Mouse (Mus musculus): ENCODE data around the gene Pou2f1.
"Not testable (repeated sequence)": the region's sequence is repeated elsewhere in the genome, so short reads cannot be mapped to it uniquely, and the experiment has no call there.

Gene Pou2f1

DNA sequence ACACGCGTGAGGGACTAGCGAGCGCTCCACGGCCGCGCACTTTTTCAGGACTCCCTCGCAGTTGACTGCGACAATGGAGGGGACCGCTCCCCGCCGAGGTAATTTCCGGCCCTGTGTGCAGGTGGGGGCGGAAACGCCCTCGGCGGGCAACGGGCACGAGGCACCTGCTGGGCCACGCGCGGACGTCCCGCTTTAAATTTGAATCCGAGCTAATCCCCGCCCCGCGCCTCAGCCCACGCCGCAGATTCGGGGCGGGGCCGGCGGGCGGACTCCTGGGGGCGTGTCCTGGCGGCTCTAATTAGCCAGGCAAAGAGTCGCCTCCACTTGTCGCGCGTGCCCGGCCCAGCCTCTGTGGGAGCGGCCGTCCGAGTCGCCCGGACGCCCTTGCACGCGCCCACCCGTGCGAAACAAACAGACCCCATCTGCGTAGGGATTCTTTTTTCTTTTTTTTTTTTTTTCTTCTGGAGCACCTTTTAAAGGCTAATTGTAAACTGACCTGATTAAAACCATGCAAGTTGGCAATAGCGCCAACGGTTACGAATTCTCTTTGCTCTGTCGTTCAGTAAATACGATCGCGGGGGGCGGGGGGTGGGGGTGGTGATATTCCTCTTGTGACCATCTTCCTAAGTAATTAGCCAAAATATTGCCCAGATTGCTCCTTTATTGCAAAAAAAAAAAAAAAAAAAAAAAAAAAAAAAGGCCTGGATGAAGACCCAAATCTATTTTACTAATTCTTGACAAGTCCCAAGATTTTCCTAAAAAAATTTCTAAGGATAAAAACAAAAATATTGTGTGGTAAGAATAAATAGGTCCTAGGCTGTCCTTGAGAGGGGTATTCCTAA, 924 bp upstream of the Pou2f1 start:
- DNase-seq (ENCODE audit: low read depth, low spot score), result peak; percentile 87

DNA sequence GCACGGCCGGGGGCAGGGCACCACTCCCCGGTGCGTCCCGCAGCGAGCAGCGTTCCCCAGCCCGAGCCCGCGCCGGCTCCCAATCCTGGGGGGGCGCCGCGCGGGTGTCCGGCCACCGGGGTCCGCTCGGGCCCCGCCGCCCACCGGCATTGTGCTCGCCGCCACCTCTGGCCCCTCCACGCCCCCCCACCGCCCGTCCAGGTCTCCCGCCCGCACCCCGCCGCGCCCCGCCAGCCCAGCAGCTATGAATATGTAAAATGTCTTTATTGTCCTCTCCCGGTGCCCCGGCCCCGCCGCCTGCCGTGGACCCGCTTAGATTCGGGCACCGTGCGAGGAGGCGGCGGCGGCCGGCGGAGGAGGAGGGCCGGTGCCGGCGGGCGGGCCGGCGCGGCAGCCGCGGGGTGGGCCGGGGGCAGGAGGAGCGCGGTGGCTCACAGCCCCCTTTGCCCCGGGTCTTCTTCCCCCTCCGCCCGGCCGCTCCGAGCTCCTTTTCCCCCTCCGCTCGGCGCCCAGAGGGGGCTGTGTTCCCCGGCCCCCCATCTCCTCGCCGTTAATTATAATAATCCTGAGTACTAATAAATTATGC, 481 bp downstream of the Pou2f1 start:
- DNase-seq (ENCODE audit: low read depth, low spot score), result no peak

DNA sequence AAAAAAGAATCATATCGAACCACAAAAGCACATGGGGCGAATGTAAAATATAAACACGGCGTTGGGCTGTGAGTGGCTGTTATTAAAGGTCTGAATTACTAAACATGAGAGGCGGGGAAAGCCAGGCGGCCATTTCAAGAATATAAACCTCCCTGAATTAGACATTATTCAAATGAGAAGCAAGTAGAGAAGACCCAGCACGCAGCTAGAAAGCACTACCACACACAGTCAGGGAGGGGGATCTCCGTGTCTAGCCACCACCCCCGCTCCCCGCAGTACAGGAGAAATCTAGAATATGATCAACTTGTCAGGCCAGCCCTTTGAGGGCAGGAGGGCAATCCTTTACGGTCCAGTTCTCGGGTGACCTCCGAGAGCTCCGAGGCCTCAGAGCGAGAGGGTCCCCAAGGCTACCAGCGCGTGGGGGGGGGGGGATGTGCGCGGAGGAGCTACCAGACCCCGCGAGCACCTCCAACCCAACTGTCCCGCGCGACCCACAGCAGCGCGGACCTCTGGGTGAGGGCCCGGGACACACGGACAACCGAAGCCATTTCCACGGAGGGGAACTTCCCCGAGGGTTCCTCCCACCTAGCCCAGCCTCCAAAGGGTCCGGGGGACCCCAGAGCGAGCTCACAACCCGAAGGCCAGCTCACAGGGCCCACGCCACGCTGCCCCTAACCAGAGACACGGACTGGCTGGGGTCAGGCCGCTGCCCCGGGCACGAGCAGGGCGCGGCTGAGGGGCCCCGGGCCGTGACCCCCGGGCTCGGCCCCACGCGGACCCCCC, 1.2 kb downstream of the Pou2f1 start:
- DNase-seq (ENCODE audit: low read depth, low spot score), result no peak

DNA sequence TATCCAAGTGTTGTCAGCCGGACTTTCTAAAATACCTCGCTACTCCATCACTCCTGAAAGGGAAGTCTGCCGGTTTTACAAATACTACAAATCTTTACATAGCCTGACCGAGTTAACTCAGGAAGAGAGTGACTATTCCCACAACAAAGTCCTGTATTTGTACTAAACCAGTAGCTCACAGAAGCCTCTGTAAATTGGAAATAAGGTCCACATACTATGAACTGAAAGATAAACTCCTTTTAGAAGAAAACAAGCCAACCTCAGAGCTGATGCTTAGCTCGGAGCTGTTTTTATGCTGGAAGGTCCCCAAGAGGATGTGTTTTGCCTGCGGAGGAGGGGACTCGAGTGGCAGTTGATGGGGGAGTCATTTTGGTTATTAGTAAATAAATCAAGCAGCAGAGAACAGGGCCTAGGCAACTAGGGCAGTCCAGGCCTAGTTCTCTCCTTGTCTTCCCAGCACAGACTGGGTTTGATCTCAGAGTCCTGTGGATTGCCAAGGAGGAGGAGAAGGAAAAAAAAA, 1.8 kb downstream of the Pou2f1 start:
- DNase-seq (ENCODE audit: low read depth, low spot score), result no peak

DNA sequence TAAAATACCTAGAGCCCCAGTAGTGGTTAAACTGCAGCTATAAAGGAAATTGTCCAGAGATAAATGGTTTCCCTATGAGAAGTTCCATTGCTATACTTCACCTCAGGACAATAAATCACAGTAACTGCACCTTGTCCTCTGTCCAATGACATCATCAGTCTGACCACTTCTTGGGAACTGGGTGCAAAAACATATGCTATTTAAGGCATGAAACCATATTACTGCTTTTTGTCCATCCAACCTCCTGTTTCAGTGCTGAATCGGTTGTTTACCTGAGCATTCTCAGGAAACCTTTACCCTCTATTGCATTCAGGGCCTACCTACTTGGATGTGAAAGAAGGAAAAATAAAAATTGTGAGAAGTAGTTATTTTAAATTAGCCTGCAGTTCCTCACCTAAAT, 2.8 kb downstream of the Pou2f1 start:
- DNase-seq (ENCODE audit: low read depth, low spot score), result no peak

DNA sequence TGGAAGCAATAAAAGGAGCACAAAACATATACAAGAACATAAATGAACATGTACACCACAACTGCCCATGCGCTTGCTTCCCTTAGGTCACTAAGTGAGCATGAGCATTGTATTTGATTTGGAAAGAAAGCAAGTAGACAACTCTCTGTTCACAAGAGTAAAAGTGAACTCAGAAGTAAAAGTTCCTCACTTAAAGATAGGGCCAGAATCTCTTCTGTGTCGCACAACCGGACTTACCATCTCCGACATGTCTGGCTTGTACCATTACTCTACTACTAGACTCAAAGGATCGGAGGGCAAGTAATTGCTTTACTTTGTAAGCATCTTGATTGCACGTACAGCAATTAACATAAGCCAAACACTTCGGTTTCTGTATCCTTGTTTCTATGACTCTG, 6.8 kb downstream of the Pou2f1 start:
- DNase-seq (ENCODE audit: low read depth, low spot score), result no peak

- not testable (repeated sequence) for DNase-seq (ENCODE audit: low read depth, low spot score)
Observed at GRCm38 (mm10) chr1:165995011-165995660, 7.3 kb downstream of the Pou2f1 start.

DNA sequence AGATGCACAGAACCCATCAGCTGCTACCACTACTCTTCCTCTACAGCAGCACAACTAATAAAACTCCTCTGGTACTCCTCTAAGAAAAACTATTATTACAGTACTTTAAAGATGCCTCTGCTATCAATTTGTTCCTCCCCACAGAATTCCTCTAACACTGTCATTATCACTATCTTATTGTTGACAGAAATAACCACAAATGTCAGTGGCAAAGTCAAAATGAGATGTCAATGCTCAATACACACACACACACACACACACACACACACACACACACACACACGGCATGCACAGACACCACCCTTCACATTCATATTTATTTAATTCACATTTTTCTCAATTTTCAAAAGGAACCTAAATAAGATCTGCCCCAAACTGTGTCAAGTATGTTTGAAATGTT, 8.2 kb downstream of the Pou2f1 start:
- no peak for DNase-seq (ENCODE audit: low read depth, low spot score)

DNA sequence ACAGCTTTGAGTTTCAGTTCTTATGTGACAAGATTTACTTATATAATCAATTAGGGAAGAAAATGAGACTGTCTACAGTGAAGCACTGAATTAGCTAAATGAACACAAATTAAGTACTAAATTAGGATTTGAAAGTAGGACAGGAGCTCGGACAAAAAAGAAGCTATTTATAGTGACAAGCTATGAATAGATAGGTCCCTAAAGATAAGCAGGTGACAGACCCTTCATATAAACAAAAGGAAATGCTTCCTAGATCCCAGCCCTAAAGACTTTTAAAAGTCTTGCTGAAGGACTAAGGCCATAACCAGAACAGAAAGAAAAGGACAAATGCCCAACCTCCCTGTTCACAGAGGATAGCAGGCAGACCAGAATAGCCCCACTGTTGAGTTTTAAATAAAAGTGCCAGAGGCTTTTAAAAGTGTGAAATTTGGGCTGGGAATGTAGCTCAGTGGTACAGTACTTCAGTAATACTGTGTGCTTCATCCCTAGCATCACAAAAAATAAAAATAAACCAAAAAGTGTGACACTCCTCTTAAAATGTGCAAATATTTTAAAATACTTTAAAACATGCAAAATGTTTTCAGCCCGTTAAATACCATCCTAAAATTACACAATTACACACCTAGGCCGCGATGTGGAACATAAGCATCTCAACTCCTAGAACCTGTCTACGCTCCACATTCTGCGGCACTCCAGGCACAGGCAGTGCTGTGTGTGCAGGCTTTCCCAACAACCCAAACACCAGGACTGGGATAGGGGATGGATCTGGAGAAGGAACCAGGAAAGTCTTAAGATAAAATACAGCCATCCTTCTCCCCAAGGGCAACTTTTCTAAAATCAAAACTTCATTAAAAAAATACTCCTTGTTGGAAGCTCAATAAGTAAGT, 9.0 kb downstream of the Pou2f1 start:
- DNase-seq (ENCODE audit: low read depth, low spot score), result no peak

DNA sequence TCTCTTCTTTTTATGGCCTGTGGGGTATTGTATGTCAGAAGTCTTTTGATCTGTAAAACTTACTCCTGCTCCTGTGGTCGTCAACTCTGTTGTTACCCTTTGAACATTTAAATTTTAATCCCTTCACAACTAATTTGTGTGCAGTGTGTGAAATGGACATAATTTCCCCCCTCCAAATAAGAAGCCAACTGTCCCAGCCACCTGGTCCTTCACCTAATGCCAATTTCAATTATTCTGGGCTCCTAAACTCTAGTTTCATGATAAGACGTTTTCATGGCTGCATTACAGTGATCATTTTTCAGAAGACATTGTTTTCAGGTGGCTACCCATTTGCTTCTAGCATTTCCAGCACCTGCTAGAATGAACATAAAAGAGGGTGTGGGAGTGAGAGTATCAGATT, 13.9 kb downstream of the Pou2f1 start:
- no peak for DNase-seq (ENCODE audit: low read depth, low spot score)

DNA sequence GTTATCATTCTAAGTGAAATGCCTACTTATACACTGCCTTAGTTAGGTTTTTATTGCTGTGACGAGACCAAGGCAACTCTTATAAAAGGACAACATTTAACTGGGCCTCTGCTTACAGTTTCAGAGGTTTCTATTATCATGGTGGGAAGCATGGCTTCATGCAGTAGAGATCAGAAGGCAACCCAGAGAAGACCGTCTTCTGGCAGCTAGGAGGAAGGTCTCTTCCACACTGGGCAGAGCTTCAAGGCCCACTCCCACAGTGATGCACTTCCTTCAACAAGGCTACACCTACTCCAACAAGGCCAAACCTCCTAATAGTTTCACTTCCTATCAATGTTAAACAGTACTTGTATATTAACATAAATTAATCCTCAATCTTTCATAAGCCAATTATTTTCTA, 14.4 kb downstream of the Pou2f1 start:
- DNase-seq (ENCODE audit: low read depth, low spot score), result no peak

DNA sequence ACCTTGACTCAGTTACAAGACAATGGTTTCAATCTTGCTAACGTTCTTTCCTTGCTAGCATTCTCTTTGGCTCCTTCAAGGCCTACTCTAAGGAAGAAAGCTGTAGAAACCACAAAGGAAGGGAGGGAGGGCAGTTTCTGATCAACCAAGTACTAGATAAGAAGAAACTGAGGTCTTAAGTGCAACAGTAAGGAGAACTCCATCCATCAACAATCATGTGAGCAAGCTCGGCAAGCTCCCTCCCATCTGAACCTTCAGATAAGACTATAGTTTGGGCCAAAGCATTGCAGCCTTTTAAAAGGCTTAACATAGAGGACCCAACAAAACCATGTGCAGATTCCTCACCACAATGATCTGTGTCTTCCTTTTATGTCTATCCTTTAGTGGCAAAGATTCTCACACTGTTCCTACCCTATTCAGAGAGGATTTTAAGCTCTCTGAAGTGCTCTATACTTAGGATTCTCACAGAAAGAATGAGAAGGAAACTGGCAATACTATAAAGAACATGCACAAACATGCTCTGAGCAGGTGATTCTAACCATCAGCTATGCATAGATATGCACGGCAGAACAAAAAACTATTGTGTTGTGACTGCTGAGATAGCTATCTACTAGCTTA, 16.6 kb downstream of the Pou2f1 start:
- no peak for DNase-seq (ENCODE audit: low read depth, low spot score)

- DNase-seq (ENCODE audit: low read depth, low spot score), result no peak
Observed at GRCm38 (mm10) chr1:165985186-165985585, 17.3 kb downstream of the Pou2f1 start.

DNA sequence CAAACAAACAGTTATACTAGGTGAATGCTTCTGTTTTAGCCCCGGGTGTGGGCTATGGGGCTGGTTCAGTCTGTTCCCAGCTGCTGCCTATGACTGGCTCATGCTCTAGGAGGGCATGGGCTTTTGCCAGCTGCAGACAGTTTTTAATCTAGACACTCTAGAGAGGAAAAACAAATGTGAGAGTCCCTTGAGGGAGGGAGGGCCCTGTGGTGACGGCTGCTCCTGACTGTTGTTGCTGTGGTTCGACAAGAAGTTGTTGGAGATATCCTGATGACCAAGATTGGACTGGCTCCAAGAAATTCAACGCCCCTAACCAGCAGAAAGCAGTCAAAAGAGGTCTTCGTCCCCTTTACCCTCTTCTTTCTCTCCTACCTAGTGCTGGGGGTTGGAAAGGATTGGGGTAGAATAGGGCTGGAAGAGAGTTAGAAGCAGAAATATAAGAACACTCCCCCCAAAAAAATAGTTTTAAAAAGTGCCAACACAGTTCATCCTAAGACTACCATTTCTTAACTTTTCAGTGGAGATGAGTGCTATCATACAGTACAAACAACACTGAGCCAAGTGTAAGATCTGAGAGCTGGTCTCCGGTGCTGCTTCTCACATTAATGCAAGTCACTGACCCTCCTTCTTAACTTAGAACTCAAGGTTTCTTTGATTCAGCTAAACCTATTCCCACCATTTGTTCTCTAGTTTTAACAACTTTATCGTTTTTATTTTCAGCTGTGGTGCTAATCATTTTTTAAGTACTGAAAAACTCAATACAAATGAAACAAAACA, 25.6 kb downstream of the Pou2f1 start:
- DNase-seq (ENCODE audit: low read depth, low spot score), result no peak

DNA sequence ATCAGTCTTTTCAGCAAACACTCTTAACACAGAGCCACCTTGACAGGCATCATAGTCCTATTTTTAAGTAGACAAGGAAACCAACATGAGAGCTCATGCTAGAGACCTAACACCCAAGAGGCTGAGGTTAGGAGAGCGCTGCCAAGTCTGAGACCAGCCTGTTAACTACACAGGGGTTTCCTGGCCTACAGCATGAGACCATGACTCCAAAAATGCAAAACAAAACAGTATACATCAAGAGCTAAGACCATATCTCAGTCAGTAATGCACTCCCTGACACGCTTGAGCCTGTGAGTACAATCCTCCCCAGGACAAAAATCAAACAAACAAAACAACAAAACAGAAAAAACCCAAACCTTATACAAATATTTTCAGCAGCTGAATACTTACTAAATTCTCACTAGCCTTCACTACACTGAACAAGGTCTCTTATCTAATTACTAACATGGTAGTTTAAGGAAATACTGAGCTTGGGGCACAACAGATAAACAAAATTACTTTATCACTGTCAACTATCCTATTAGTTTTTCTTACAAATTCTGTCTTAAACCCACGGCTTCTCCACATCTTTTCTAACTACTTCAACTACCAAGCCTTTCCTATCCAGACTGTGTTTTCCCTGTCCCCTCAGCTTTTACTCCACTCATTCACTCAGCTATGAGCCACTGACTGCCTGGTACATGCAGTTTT, 33.3 kb downstream of the Pou2f1 start:
- no peak for DNase-seq (ENCODE audit: low read depth, low spot score)

GRCm38 (mm10) chr1:165967027-165967654, 35.3 kb downstream of the Pou2f1 start:
- no peak for DNase-seq (ENCODE audit: low read depth, low spot score)

- no peak for DNase-seq (ENCODE audit: low read depth, low spot score)
Observed at GRCm38 (mm10) chr1:165966156-165966914, 36.1 kb downstream of the Pou2f1 start.
